Mouse (Mus musculus): Measurements from ENCODE around the gene Hbq1a. TPM values are rescaled to one million over a fixed set of nuclear protein-coding genes. Genes with fewer than 3 reads are reported as not detected.

Gene Hbq1a
- polyA plus RNA-seq, 1 experiment from 2014 or later, result 6.4 TPM

DNA sequence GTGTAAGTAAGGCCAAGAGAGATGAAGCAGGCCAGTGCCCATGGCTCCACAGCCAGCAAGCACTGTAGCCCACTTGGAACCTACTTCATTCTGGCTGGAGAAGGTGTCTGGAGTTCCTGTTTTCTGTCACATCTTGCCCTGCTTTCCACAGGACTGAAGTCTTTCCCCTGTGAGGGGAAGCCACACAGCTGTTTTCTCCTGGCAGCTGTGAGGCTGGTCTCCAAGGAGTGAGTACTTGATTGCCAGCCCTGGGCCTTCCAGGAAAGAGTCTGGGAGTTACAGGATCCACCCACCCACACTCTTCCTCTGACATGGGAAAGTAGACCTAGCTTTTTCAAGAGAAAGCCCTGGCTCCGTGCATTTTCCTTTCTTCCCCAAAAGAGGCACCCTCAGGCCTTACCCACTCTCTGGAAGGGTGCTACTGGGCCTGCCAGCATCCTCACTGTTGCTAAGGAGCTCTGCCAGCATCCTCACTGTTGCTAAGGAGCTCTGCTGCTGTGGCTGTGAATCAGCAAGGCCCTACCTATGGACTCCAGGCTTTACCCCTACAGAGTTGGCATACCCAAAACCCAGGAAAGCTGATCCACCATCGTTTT lies 3.1 kb downstream of the Hbq1a start:
- Histone ChIP-seq H3K4me2 (ENCODE audit: low read depth, low read length) (no peak overlapping the region), H3K9me3 (replicated peaks; ENCODE audit: control insufficient read depth, low read length) (no peaks in the 10 kb centered on the region), H3K4me3 (ENCODE audit: low read depth, low read length) (no peak overlapping the region), H3K36me3 (ENCODE audit: control insufficient read depth, insufficient read depth) (peaks cover 2% of the 10 kb centered on the region; the same call in 1 of the 2 replicates), H3K27me3 (ENCODE audit: control insufficient read depth, insufficient read depth, low read depth, low read length) (0 out of 2 replicates have a peak, but pooled peaks cover 8% of the 10 kb centered on the region), H3K27ac (ENCODE audit: low read length) (no peak overlapping the region), H3K4me1 (ENCODE audit: control insufficient read depth, low read depth, low read length) (peaks cover 15% of the 10 kb centered on the region), H3K9ac (ENCODE audit: low read depth, low read length) (no peak overlapping the region)
- 34% methylated on average over 2 of the region's 2 CpGs for WGBS (ENCODE audit: insufficient replicate concordance)
- no peak for ATAC-seq (ENCODE audit: low read depth)

DNA sequence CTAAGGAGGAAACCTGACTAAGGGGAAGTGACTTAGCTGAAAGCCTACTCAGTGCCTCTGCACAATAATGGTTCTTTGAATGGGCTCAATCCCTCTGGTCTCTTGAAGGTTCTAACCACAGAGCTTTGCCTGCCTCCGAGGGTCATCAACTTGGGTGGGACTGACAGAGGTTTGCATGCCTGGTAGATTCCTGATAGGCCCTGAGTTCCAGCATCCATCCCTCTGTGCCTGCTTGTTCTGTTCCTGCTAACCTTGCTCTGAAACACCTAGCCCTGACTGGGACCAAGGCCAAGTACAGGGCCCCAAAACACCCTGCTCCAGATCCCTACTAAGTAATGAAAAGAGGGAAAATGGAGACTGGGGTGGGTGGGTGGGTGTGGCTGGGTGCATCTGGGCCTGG lies 3.6 kb downstream of the Hbq1a start:
- Histone ChIP-seq H3K4me3 (ENCODE audit: low read depth, low read length) (no peak overlapping the region), H3K4me1 (ENCODE audit: control insufficient read depth, low read depth, low read length) (peaks cover 15% of the 10 kb centered on the region), H3K4me2 (ENCODE audit: low read depth, low read length) (no peak overlapping the region), H3K9me3 (replicated peaks; ENCODE audit: control insufficient read depth, low read length) (no peaks in the 10 kb centered on the region), H3K9ac (ENCODE audit: low read depth, low read length) (no peak overlapping the region), H3K27ac (ENCODE audit: low read length) (no peak overlapping the region), H3K36me3 (ENCODE audit: control insufficient read depth, insufficient read depth) (peaks cover 2% of the 10 kb centered on the region; the same call in 1 of the 2 replicates), H3K27me3 (ENCODE audit: control insufficient read depth, insufficient read depth, low read depth, low read length) (0 out of 2 replicates have a peak, but pooled peaks cover 8% of the 10 kb centered on the region)
- 78% methylated on average over 1 of the region's 1 CpGs for WGBS (ENCODE audit: insufficient replicate concordance)
- no peak for ATAC-seq (ENCODE audit: low read depth)

- WGBS (ENCODE audit: insufficient replicate concordance), result 59% methylated on average over 1 of the region's 1 CpGs
- H3K36me3 ChIP-seq (ENCODE audit: control insufficient read depth, insufficient read depth), result peaks cover 2% of the 10 kb centered on the region; the same call in 1 of the 2 replicates
- no peaks in the 10 kb centered on the region for H3K27me3 ChIP-seq (ENCODE audit: control insufficient read depth, insufficient read depth, low read depth, low read length)
- H3K4me2 ChIP-seq (ENCODE audit: low read depth, low read length), result no peak overlapping the region
- H3K27ac ChIP-seq (ENCODE audit: low read length), result no peak overlapping the region
- H3K9ac ChIP-seq (ENCODE audit: low read depth, low read length), result no peak overlapping the region
- peaks cover 9% of the 10 kb centered on the region for H3K4me1 ChIP-seq (ENCODE audit: control insufficient read depth, low read depth, low read length)
- H3K4me3 ChIP-seq (ENCODE audit: low read depth, low read length), result no peak overlapping the region
- ATAC-seq (ENCODE audit: low read depth), result peak; percentile 46; the same call in 1 of the 2 replicates
- H3K9me3 ChIP-seq (replicated peaks; ENCODE audit: control insufficient read depth, low read length), result no peaks in the 10 kb centered on the region
Measured at GRCm38 (mm10) chr11:32307006-32307405, 7.1 kb downstream of the Hbq1a start.

- Histone ChIP-seq H3K4me2 (ENCODE audit: low read depth, low read length) (no peak overlapping the region), H3K9ac (ENCODE audit: low read depth, low read length) (no peak overlapping the region), H3K27me3 (ENCODE audit: control insufficient read depth, insufficient read depth, low read depth, low read length) (no peaks in the 10 kb centered on the region), H3K36me3 (ENCODE audit: control insufficient read depth, insufficient read depth) (no peaks in the 10 kb centered on the region), H3K9me3 (replicated peaks; ENCODE audit: control insufficient read depth, low read length) (no peaks in the 10 kb centered on the region), H3K4me1 (ENCODE audit: control insufficient read depth, low read depth, low read length) (peaks cover 9% of the 10 kb centered on the region), H3K4me3 (ENCODE audit: low read depth, low read length) (no peak overlapping the region), H3K27ac (ENCODE audit: low read length) (no peak overlapping the region)
- no peak for ATAC-seq (ENCODE audit: low read depth)
- WGBS (ENCODE audit: insufficient replicate concordance), result 60% methylated on average over 4 of the region's 4 CpGs
Measured at GRCm38 (mm10) chr11:32309446-32309845, 9.6 kb downstream of the Hbq1a start.

GRCm38 (mm10) chr11:32309928-32310327 lies 10.1 kb downstream of the Hbq1a start:
- H3K27ac ChIP-seq (ENCODE audit: low read length), result no peak overlapping the region
- no peaks in the 10 kb centered on the region for H3K36me3 ChIP-seq (ENCODE audit: control insufficient read depth, insufficient read depth)
- H3K9ac ChIP-seq (ENCODE audit: low read depth, low read length), result no peak overlapping the region
- no peak for ATAC-seq (ENCODE audit: low read depth)
- no peak overlapping the region for H3K4me2 ChIP-seq (ENCODE audit: low read depth, low read length)
- H3K27me3 ChIP-seq (ENCODE audit: control insufficient read depth, insufficient read depth, low read depth, low read length), result no peaks in the 10 kb centered on the region
- WGBS (ENCODE audit: insufficient replicate concordance), result 49% methylated on average over 3 of the region's 3 CpGs
- peaks cover 9% of the 10 kb centered on the region for H3K4me1 ChIP-seq (ENCODE audit: control insufficient read depth, low read depth, low read length)
- H3K4me3 ChIP-seq (ENCODE audit: low read depth, low read length), result no peak overlapping the region
- H3K9me3 ChIP-seq (replicated peaks; ENCODE audit: control insufficient read depth, low read length), result no peaks in the 10 kb centered on the region

DNA sequence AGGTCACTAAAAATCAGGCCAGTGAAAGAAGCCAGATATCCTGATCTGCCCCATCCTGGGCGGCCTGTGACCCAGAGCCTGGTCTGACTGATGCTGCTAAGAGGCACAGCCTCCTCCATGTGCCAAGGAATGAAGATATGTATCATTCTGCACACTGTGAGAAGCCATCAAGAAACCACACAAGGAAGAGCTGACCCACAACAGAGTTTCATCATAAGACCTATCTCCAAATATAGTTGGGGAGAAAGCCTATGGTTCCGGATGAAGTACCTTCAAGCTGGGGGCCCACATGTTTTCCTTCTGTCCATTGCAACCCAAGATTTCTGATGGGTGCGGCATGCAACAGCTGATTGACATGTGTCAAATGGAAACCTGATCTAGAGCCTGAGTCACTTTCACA lies 16.1 kb downstream of the Hbq1a start:
- 58% methylated on average over 3 of the region's 3 CpGs for WGBS (ENCODE audit: insufficient replicate concordance)
- Histone ChIP-seq H3K4me3 (ENCODE audit: low read depth, low read length) (no peak overlapping the region), H3K27me3 (ENCODE audit: control insufficient read depth, insufficient read depth, low read depth, low read length) (no peaks in the 10 kb centered on the region; the same call in 1 of the 2 replicates), H3K27ac (ENCODE audit: low read length) (no peak overlapping the region), H3K9me3 (replicated peaks; ENCODE audit: control insufficient read depth, low read length) (no peaks in the 10 kb centered on the region), H3K4me1 (ENCODE audit: control insufficient read depth, low read depth, low read length) (peaks cover 3% of the 10 kb centered on the region), H3K36me3 (ENCODE audit: control insufficient read depth, insufficient read depth) (no peaks in the 10 kb centered on the region), H3K9ac (ENCODE audit: low read depth, low read length) (no peak overlapping the region), H3K4me2 (ENCODE audit: low read depth, low read length) (no peak overlapping the region)
- ATAC-seq (ENCODE audit: low read depth), result no peak

DNA sequence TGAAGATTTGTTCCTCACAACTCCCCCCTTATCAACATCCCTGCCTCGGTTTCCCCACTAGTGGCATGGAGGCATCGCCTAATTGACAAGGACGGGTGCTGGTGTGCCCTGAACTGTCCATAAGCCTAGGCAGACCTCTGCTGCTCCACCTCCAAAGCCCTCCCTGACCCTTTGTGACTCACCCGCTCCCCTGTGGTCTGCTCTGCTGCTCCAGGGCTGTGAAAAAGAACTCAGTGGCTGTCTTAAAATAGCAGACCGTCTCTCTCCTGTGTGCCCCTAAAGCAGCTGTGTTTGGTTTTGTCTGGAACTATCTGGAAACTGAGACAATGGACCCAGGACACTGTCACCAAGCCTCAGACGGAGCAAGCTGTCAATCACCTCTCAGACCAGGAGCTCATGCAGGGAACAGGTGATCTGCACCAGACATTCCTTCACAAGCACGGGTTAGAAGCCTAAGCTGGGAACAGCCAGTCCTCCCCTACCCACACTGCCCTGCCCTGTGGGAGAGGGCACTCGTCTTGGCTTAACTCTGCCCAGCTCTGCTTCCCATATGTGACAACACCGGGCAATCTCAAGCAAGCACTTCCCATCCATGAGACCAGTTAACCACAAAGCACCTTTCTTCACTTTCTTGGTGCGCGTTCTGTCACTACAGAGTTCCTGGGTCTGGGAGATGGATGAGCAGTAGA lies 20.8 kb downstream of the Hbq1a start:
- Histone ChIP-seq H3K4me2 (ENCODE audit: low read depth, low read length) (no peak overlapping the region), H3K27me3 (ENCODE audit: control insufficient read depth, insufficient read depth, low read depth, low read length) (peaks cover 8% of the 10 kb centered on the region), H3K4me3 (ENCODE audit: low read depth, low read length) (no peak overlapping the region), H3K9me3 (replicated peaks; ENCODE audit: control insufficient read depth, low read length) (no peaks in the 10 kb centered on the region), H3K4me1 (ENCODE audit: control insufficient read depth, low read depth, low read length) (peaks cover 7% of the 10 kb centered on the region), H3K9ac (ENCODE audit: low read depth, low read length) (0 out of 2 replicates have a peak overlapping the region, but pooled peaks have one; percentile 24), H3K36me3 (ENCODE audit: control insufficient read depth, insufficient read depth) (no peaks in the 10 kb centered on the region), H3K27ac (ENCODE audit: low read length) (no peak overlapping the region)
- no peak for ATAC-seq (ENCODE audit: low read depth)
- 58% methylated on average over 11 of the region's 11 CpGs for WGBS (ENCODE audit: insufficient replicate concordance)

DNA sequence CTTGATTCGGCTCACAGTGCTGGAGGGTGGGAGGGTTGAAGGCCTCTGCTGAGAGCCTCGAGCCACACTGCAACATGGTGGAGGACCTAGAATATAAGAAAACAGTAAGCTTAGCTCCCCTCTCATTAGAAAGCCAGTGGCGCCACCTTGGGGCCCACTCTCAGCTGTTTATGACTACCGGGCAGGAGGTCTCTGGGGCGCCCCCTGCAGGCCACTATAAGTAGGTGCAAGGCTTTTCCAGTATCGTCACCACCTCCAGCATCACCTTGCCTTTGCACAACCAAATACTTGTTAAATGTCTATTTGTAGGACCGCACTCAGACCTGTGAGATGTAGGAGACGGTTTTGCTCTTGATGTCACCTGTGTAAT lies 21.3 kb downstream of the Hbq1a start:
- Histone ChIP-seq H3K4me2 (ENCODE audit: low read depth, low read length) (no peak overlapping the region), H3K9ac (ENCODE audit: low read depth, low read length) (peak overlapping the region; percentile 24; the same call in 1 of the 2 replicates), H3K27ac (ENCODE audit: low read length) (no peak overlapping the region), H3K4me3 (ENCODE audit: low read depth, low read length) (no peak overlapping the region), H3K4me1 (ENCODE audit: control insufficient read depth, low read depth, low read length) (peaks cover 7% of the 10 kb centered on the region), H3K36me3 (ENCODE audit: control insufficient read depth, insufficient read depth) (no peaks in the 10 kb centered on the region), H3K27me3 (ENCODE audit: control insufficient read depth, insufficient read depth, low read depth, low read length) (peaks cover 8% of the 10 kb centered on the region), H3K9me3 (replicated peaks; ENCODE audit: control insufficient read depth, low read length) (no peaks in the 10 kb centered on the region)
- 23% methylated on average over 8 of the region's 8 CpGs for WGBS (ENCODE audit: insufficient replicate concordance)
- ATAC-seq (ENCODE audit: low read depth), result peak; percentile 70

GRCm38 (mm10) chr11:32324609-32325008 lies 24.7 kb downstream of the Hbq1a start:
- H3K9ac ChIP-seq (ENCODE audit: low read depth, low read length), result peak overlapping the region; percentile 35; the same call in 1 of the 2 replicates
- H3K4me3 ChIP-seq (ENCODE audit: low read depth, low read length), result peak overlapping the region; percentile 22
- 10% methylated on average over 15 of the region's 15 CpGs for WGBS (ENCODE audit: insufficient replicate concordance)
- peak overlapping the region; percentile 42 for H3K4me2 ChIP-seq (ENCODE audit: low read depth, low read length)
- H3K4me1 ChIP-seq (ENCODE audit: control insufficient read depth, low read depth, low read length), result peaks cover 7% of the 10 kb centered on the region
- H3K27me3 ChIP-seq (ENCODE audit: control insufficient read depth, insufficient read depth, low read depth, low read length), result peaks cover 8% of the 10 kb centered on the region
- peak; percentile 77 for ATAC-seq (ENCODE audit: low read depth)
- H3K36me3 ChIP-seq (ENCODE audit: control insufficient read depth, insufficient read depth), result no peaks in the 10 kb centered on the region
- no peak overlapping the region for H3K27ac ChIP-seq (ENCODE audit: low read length)
- H3K9me3 ChIP-seq (replicated peaks; ENCODE audit: control insufficient read depth, low read length), result no peaks in the 10 kb centered on the region

Data from liver, embryonic 16.5 days (tissue).